Mouse (Mus musculus): ENCODE measurements around the gene Aqp12. TPM values are rescaled to one million over a fixed set of nuclear protein-coding genes. Genes with fewer than 3 reads are reported as not detected.

The Aqp12 gene
- polyA plus RNA-seq, 1 experiment from 2014 or later, result not detected

DNA sequence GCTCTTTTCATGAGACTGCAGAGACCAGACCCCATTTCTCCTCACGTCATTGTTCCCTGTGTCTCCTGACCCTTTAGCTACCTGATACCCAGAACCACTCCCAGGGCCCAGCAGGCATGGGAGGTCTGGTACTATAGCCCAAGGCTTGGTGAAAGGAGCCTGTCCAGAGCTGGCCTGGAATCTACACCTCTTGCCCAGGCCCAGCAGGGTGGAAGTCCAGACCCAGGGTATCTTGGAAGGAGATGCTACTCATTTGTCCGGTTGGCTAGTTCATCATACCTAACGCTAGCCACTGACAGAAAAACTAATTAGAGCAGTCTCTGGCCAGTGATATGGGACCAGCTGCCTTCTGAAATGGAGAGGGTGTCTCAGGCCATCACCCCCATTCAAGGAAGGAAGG lies 43.9 kb downstream of the Aqp12 start:
- H3K9me3 ChIP-seq (replicated peaks; ENCODE audit: control insufficient read depth, low read length), result no peaks in the 10 kb centered on the region
- no peak for DNase-seq (ENCODE audit: low spot score)
- H3K4me3 ChIP-seq (ENCODE audit: low read depth, low read length), result no peak overlapping the region
- H3K4me1 ChIP-seq (ENCODE audit: control insufficient read depth, insufficient read depth, low read length), result no peaks in the 10 kb centered on the region
- H3K9ac ChIP-seq (replicated peaks; ENCODE audit: low read length), result no peak overlapping the region
- H3K36me3 ChIP-seq (replicated peaks; ENCODE audit: control insufficient read depth, insufficient read depth, low read depth, low read length), result no peaks in the 10 kb centered on the region
- no peaks in the 10 kb centered on the region for H3K27me3 ChIP-seq (ENCODE audit: control insufficient read depth, insufficient read depth, low read length)
- no peak for ATAC-seq (replicated peaks; ENCODE audit: insufficient number of reproducible peaks, low FRiP score, low TSS enrichment, low read depth)
- no peak overlapping the region for H3K4me2 ChIP-seq (ENCODE audit: low read depth, low read length)
- no peak overlapping the region for H3K27ac ChIP-seq (replicated peaks; ENCODE audit: low read depth, low read length)
- 81% methylated on average over 3 of the region's 3 CpGs for WGBS

DNA sequence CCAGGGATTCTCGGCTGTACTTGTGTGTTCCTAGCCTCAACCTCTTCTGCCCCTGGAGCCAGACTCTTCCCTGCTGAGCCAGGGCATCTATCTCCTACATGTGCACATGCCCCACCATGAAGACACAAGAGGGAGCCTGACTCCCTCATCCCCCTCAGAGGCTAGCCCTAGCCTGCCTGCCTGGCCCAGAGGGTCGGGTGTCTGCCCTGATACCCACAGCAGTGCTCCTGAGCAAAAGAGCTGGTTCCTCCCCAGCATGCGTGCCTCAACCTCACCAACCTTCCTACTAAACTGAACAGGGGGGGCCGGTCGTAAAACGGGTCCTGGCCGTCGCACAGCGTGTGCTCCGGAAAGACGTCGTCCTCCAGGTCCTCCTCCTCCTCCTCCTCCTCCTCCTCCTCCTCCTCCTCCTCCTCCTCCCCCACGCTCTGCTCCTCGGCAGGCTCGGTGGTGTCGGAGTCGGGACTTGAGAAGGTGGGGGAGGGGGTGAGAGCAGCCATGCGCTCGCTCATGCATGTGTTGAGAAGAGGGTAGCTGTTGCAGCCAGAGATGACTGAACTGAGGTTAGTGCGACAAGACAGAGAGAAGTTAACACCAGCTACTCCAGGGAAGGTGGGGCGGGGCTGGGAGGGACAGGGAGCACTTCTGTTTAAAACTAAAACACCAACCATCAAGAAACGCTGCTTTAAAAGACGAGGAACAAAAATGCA lies 45.1 kb downstream of the Aqp12 start:
- H3K27ac ChIP-seq (replicated peaks; ENCODE audit: low read depth, low read length), result no peak overlapping the region
- no peak overlapping the region for H3K9ac ChIP-seq (replicated peaks; ENCODE audit: low read length)
- H3K36me3 ChIP-seq (replicated peaks; ENCODE audit: control insufficient read depth, insufficient read depth, low read depth, low read length), result no peaks in the 10 kb centered on the region
- DNase-seq (ENCODE audit: low spot score), result peak; percentile 26
- H3K4me2 ChIP-seq (ENCODE audit: low read depth, low read length), result no peak overlapping the region
- no peaks in the 10 kb centered on the region for H3K27me3 ChIP-seq (ENCODE audit: control insufficient read depth, insufficient read depth, low read length)
- no peak overlapping the region for H3K4me3 ChIP-seq (ENCODE audit: low read depth, low read length)
- H3K4me1 ChIP-seq (ENCODE audit: control insufficient read depth, insufficient read depth, low read length), result no peaks in the 10 kb centered on the region
- no peaks in the 10 kb centered on the region for H3K9me3 ChIP-seq (replicated peaks; ENCODE audit: control insufficient read depth, low read length)
- 61% methylated on average over 22 of the region's 23 CpGs for WGBS
- ATAC-seq (replicated peaks; ENCODE audit: insufficient number of reproducible peaks, low FRiP score, low TSS enrichment, low read depth), result no peak

Other genes starting within 250 kb of the Aqp12 start
- 37.7 and 41.9 TPM in 2 replicates for gene Gpc1, start 174.7 kb upstream of the Aqp12 start, polyA plus RNA-seq (2014; fragmentation: Nextera tagmentation; extraction: Ambion mirVana)
- 0.67 and 0.93 TPM in 2 replicates for gene Ankmy1, start 103.4 kb upstream of the Aqp12 start, polyA plus RNA-seq (2014; fragmentation: Nextera tagmentation; extraction: Ambion mirVana)
- 7.2 and 10.3 TPM in 2 replicates for gene Dusp28, start 99.4 kb upstream of the Aqp12 start, polyA plus RNA-seq (2014; fragmentation: Nextera tagmentation; extraction: Ambion mirVana)
- gene Rnpepl1, start 95.6 kb upstream of the Aqp12 start, polyA plus RNA-seq (2014; fragmentation: Nextera tagmentation; extraction: Ambion mirVana), result 13.3 and 15.7 TPM in 2 replicates
- 25.4 and 32.4 TPM in 2 replicates for gene Capn10, start 72.0 kb upstream of the Aqp12 start, polyA plus RNA-seq (2014; fragmentation: Nextera tagmentation; extraction: Ambion mirVana)
- 0.21 and 0.25 TPM in 2 replicates for gene Gpr35, start 55.5 kb upstream of the Aqp12 start, polyA plus RNA-seq (2014; fragmentation: Nextera tagmentation; extraction: Ambion mirVana)
- 19.9 and 26.0 TPM in 2 replicates for gene Kif1a, start 95.6 kb downstream of the Aqp12 start, polyA plus RNA-seq (2014; fragmentation: Nextera tagmentation; extraction: Ambion mirVana)
- not detected in 2 replicates for gene Agxt, start 128.9 kb downstream of the Aqp12 start, polyA plus RNA-seq (2014; fragmentation: Nextera tagmentation; extraction: Ambion mirVana)
- gene 2310007B03Rik, start 154.6 kb downstream of the Aqp12 start, polyA plus RNA-seq (2014; fragmentation: Nextera tagmentation; extraction: Ambion mirVana), result 0.08 and 0.36 TPM in 2 replicates
- 0.14 and 0.25 TPM in 2 replicates for gene Crocc2, start 162.4 kb downstream of the Aqp12 start, polyA plus RNA-seq (2014; fragmentation: Nextera tagmentation; extraction: Ambion mirVana)
- gene Sned1, start 229.5 kb downstream of the Aqp12 start, polyA plus RNA-seq (2014; fragmentation: Nextera tagmentation; extraction: Ambion mirVana), result 5.3 and 5.6 TPM in 2 replicates